Mouse (Mus musculus) ES-Bruce4 (cell line): ENCODE data around the gene Dhrs1.

ENCODE experiments used
- CTCF ChIP-seq: IDR thresholded peaks from one replicate; pipeline ENCODE4 v1.8.1; 2011; ENCODE audit warnings: low read depth, low read length
- EP300 ChIP-seq: IDR thresholded peaks from 2 replicates; pipeline ENCODE4 v1.6.1; 2011; ENCODE audit warnings: low read depth, low read length; ENCODE audit not compliant: insufficient read depth
- POLR2A ChIP-seq: IDR thresholded peaks from one replicate; pipeline ENCODE4 v1.8.1; 2011; ENCODE audit warnings: low read length; ENCODE audit not compliant: insufficient read depth

DNA sequence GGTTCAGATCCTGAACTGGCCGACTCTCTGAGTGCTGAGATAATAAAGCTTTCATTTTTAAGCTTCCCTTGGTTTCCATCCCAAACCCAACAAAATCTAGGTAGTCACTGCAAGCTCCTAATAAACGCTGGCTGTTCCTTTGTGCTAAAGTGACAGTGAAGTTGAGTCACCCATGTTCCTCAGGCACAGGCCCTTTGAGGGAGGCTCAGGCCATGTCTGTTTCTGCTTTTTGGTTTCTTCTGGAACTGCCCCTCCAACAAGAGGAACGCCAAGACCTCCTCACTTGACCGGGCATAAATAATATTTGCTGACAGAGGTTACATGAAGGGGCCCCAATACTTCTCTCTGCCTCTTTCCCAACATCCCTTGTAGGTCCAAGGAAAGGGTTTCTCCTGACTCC lies 9.7 kb downstream of the Dhrs1 start:
- TF ChIP-seq CTCF (no peak), EP300 (no peak), POLR2A (no peak)
